Mouse (Mus musculus): Measurements from ENCODE around the gene Sult1c2. TPM values are rescaled to one million over a fixed set of nuclear protein-coding genes. Genes with fewer than 3 reads are reported as not detected.
"Not testable (repeated sequence)": the region's sequence is repeated elsewhere in the genome, so short reads cannot be mapped to it uniquely, and the experiment has no call there.

The Sult1c2 gene
- polyA plus RNA-seq, 1 experiment: not detected

- TF ChIP-seq POLR2A (IDR thresholded peaks at IDR 0.05; ENCODE audit: insufficient read depth, low read length) (no peak), EP300 (IDR thresholded peaks at IDR 0.05; ENCODE audit: insufficient read depth, low read depth, low read length) (no peak), CTCF (IDR thresholded peaks at IDR 0.05; ENCODE audit: low read depth, low read length) (no peak)
- H3K27ac ChIP-seq (ENCODE audit: insufficient read depth, low read length): no peak overlapping the region
- no peak overlapping the region for H3K9ac ChIP-seq (ENCODE audit: low read depth, poor library complexity, severe bottlenecking)
- H3K27me3 ChIP-seq (ENCODE audit: control insufficient read depth, insufficient read depth, low read length, poor library complexity, severe bottlenecking): no peaks in the 10 kb centered on the region
- no peaks in the 10 kb centered on the region for H3K36me3 ChIP-seq (ENCODE audit: control insufficient read depth, insufficient read depth, low read length, poor library complexity, severe bottlenecking)
- H3K4me3 ChIP-seq (ENCODE audit: low read depth, low read length): no peak overlapping the region
- H3K9me3 ChIP-seq (replicated peaks; ENCODE audit: control insufficient read depth, insufficient read depth, low read length, poor library complexity, severe bottlenecking): no peaks in the 10 kb centered on the region
- no peaks in the 10 kb centered on the region for H3K4me1 ChIP-seq (ENCODE audit: control insufficient read depth, insufficient read depth, low read length)
These were observed 14.4 kb upstream of the Sult1c2 start for GRCm38 (mm10) chr17:53860548-53860947.

- TF ChIP-seq CTCF (IDR thresholded peaks at IDR 0.05; ENCODE audit: low read depth, low read length) (no peak), EP300 (IDR thresholded peaks at IDR 0.05; ENCODE audit: insufficient read depth, low read depth, low read length) (no peak), POLR2A (IDR thresholded peaks at IDR 0.05; ENCODE audit: insufficient read depth, low read length) (no peak)
- H3K36me3 ChIP-seq (ENCODE audit: control insufficient read depth, insufficient read depth, low read length, poor library complexity, severe bottlenecking): no peaks in the 10 kb centered on the region
- H3K4me1 ChIP-seq (ENCODE audit: control insufficient read depth, insufficient read depth, low read length): no peaks in the 10 kb centered on the region
These were observed 8.9 kb upstream of the Sult1c2 start for GRCm38 (mm10) chr17:53854992-53855391.

GRCm38 (mm10) chr17:53845796-53846195, 343 bp downstream of the Sult1c2 start:
- no peaks in the 10 kb centered on the region for H3K36me3 ChIP-seq (ENCODE audit: control insufficient read depth, insufficient read depth, low read length, poor library complexity, severe bottlenecking)
- H3K4me1 ChIP-seq (ENCODE audit: control insufficient read depth, insufficient read depth, low read length): no peaks in the 10 kb centered on the region
- no peaks in the 10 kb centered on the region for H3K27me3 ChIP-seq (ENCODE audit: control insufficient read depth, insufficient read depth, low read length, poor library complexity, severe bottlenecking)
- H3K4me3 ChIP-seq (ENCODE audit: low read depth, low read length): no peak overlapping the region
- no peak overlapping the region for H3K9ac ChIP-seq (ENCODE audit: low read depth, poor library complexity, severe bottlenecking)
- TF ChIP-seq EP300 (IDR thresholded peaks at IDR 0.05; ENCODE audit: insufficient read depth, low read depth, low read length) (no peak), CTCF (IDR thresholded peaks at IDR 0.05; ENCODE audit: low read depth, low read length) (no peak), POLR2A (IDR thresholded peaks at IDR 0.05; ENCODE audit: insufficient read depth, low read length) (no peak)
- no peaks in the 10 kb centered on the region for H3K9me3 ChIP-seq (replicated peaks; ENCODE audit: control insufficient read depth, insufficient read depth, low read length, poor library complexity, severe bottlenecking)
- no peak overlapping the region for H3K27ac ChIP-seq (ENCODE audit: insufficient read depth, low read length)

More at GRCm38 (mm10) chr17:53854992-53855391, 8.9 kb upstream of the Sult1c2 start:
- Histone ChIP-seq H3K27ac (ENCODE audit: insufficient read depth, low read length) (no peak overlapping the region), H3K9ac (ENCODE audit: low read depth, poor library complexity, severe bottlenecking) (no peak overlapping the region), H3K27me3 (ENCODE audit: control insufficient read depth, insufficient read depth, low read length, poor library complexity, severe bottlenecking) (no peaks in the 10 kb centered on the region), H3K4me3 (ENCODE audit: low read depth, low read length) (no peak overlapping the region), H3K9me3 (replicated peaks; ENCODE audit: control insufficient read depth, insufficient read depth, low read length, poor library complexity, severe bottlenecking) (no peaks in the 10 kb centered on the region)

DNA sequence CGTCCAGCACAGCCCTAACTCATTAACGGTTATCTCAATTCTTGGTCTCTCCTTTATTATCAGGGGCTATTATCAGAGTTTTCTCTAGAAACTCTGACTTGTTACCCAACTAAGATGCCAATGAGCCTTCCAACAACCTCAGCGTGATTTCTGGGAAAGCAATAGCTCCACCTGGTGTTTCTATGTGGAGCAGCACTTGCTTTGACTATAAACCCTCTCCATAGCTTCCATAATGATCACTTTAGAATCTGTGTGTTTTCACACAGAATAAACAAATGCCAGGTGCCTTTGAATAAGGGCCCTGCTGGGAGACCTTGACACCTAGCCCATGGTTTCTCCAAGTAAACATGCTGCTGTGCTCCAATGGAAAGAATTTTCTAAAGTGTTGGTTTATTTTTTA, 12.8 kb downstream of the Sult1c2 start:
- Histone ChIP-seq H3K4me1 (ENCODE audit: control insufficient read depth, insufficient read depth, low read length) (no peaks in the 10 kb centered on the region), H3K9me3 (replicated peaks; ENCODE audit: control insufficient read depth, insufficient read depth, low read length, poor library complexity, severe bottlenecking) (no peaks in the 10 kb centered on the region), H3K27ac (ENCODE audit: insufficient read depth, low read length) (no peak overlapping the region), H3K27me3 (ENCODE audit: control insufficient read depth, insufficient read depth, low read length, poor library complexity, severe bottlenecking) (no peaks in the 10 kb centered on the region; the same call in 1 of the 2 replicates), H3K36me3 (ENCODE audit: control insufficient read depth, insufficient read depth, low read length, poor library complexity, severe bottlenecking) (no peaks in the 10 kb centered on the region), H3K4me3 (ENCODE audit: low read depth, low read length) (no peak overlapping the region), H3K9ac (ENCODE audit: low read depth, poor library complexity, severe bottlenecking) (no peak overlapping the region)
- TF ChIP-seq CTCF (IDR thresholded peaks at IDR 0.05; ENCODE audit: low read depth, low read length) (no peak), POLR2A (IDR thresholded peaks at IDR 0.05; ENCODE audit: insufficient read depth, low read length) (no peak), EP300 (IDR thresholded peaks at IDR 0.05; ENCODE audit: insufficient read depth, low read depth, low read length) (no peak)

DNA sequence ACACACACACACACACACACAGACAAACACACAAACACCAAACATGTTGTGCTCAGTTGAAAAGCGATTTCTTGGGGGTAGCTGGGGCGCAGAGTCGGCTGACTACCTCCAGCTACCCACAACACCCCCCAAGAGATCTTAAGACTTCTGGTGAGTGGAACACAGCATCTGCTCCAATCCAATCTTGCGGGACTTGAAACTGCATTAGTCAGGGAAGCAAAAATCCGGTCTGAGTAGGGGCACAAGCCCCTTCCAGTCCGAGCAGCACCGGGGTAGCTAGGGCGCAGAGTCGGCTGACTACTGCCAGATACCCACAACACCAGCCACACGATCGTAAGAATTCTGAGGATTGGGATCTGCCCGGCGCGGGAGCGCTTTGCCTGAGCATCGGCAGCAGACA, 42.2 kb downstream of the Sult1c2 start:
- not testable (repeated sequence) for H3K9me3 ChIP-seq (replicated peaks; ENCODE audit: control insufficient read depth, insufficient read depth, low read length, poor library complexity, severe bottlenecking); H3K27me3 ChIP-seq (ENCODE audit: control insufficient read depth, insufficient read depth, low read length, poor library complexity, severe bottlenecking); H3K4me1 ChIP-seq (ENCODE audit: control insufficient read depth, insufficient read depth, low read length); H3K36me3 ChIP-seq (ENCODE audit: control insufficient read depth, insufficient read depth, low read length, poor library complexity, severe bottlenecking); H3K27ac ChIP-seq (ENCODE audit: insufficient read depth, low read length)
- Histone ChIP-seq H3K9ac (ENCODE audit: low read depth, poor library complexity, severe bottlenecking) (peak overlapping the region; percentile 52), H3K4me3 (ENCODE audit: low read depth, low read length) (peak overlapping the region; percentile 36)

DNA sequence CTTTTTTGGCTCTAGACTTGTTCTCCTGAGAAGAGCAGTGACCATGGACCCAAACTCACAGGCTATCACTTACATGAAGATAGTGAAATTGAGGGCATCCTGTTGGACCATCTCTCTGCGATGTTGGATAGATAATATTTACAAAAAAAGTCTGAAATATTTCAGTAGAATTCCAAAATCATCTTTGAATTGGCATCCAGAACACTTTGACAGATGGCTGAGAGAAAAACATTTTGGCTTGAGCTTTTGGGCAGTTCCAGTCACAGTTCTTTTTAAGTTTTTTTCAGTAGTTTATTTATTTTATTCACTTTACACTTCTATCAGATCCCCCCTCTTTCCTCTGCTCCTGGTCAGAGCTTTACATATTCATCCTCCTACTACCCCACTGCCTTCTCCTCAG, 62.8 kb downstream of the Sult1c2 start:
- no peak overlapping the region for H3K4me3 ChIP-seq (ENCODE audit: low read depth, low read length)

More for the DNA sequence above, 62.8 kb downstream of the Sult1c2 start:
- Histone ChIP-seq H3K36me3 (ENCODE audit: control insufficient read depth, insufficient read depth, low read length, poor library complexity, severe bottlenecking) (no peaks in the 10 kb centered on the region), H3K27me3 (ENCODE audit: control insufficient read depth, insufficient read depth, low read length, poor library complexity, severe bottlenecking) (no peaks in the 10 kb centered on the region), H3K9ac (ENCODE audit: low read depth, poor library complexity, severe bottlenecking) (no peak overlapping the region), H3K4me1 (ENCODE audit: control insufficient read depth, insufficient read depth, low read length) (no peaks in the 10 kb centered on the region), H3K27ac (ENCODE audit: insufficient read depth, low read length) (no peak overlapping the region), H3K9me3 (replicated peaks; ENCODE audit: control insufficient read depth, insufficient read depth, low read length, poor library complexity, severe bottlenecking) (no peaks in the 10 kb centered on the region)
- TF ChIP-seq EP300 (IDR thresholded peaks at IDR 0.05; ENCODE audit: insufficient read depth, low read depth, low read length) (no peak), CTCF (IDR thresholded peaks at IDR 0.05; ENCODE audit: low read depth, low read length) (no peak), POLR2A (IDR thresholded peaks at IDR 0.05; ENCODE audit: insufficient read depth, low read length) (no peak)

Other genes starting within 250 kb of the Sult1c2 start
- gene Sgo1, start 157.0 kb downstream of the Sult1c2 start, polyA plus RNA-seq (2011; ENCODE audit: insufficient read depth, insufficient read length, low read depth, missing spikeins): 70.5 and 71.5 TPM in 2 replicates
- gene Sult1c1, start 144.3 kb upstream of the Sult1c2 start, polyA plus RNA-seq (2011; ENCODE audit: insufficient read depth, insufficient read length, low read depth, missing spikeins): not detected in 2 replicates

All from ES-Bruce4 (cell line).